In genomic region chr6:86820690-86821089, GRCm38 (mm10) we compare ENCODE assay signal across 10 mouse cellular contexts. TPM values are rescaled to one million over a fixed set of nuclear protein-coding genes. Genes with fewer than 3 reads are reported as not detected.
DNase-seq lines count a peak whose midpoint lies in the region; TF ChIP-seq lines count a peak whose summit lies in the region.
"Had no signal": no experiment of that assay in that cellular context is flagged by ENCODE, and none has a peak within 500 bp of the region (broad histone marks: within the 10 kb centered on the region; RNA-seq: fewer than 3 reads in every experiment).

No protein-coding gene starts in this region.

- no peak overlapping the region for H3K27ac ChIP-seq in gastrocnemius, adult 2 months
- no peak overlapping the region for H3K27ac ChIP-seq in bone marrow, adult 2 months (ENCODE audit: control insufficient read depth, insufficient read depth, low read depth, low read length, poor library complexity)
- H3K27ac ChIP-seq: hindbrain, embryonic 12.5 days; neural tube, embryonic 15.5 days had no signal

- TF ChIP-seq POLR2A in bone marrow, adult 2 months (IDR thresholded peaks at IDR 0.05; ENCODE audit: borderline replicate concordance, control insufficient read depth, low read depth, low read length): no peak

- peak; percentile 54 for TF ChIP-seq CTCF in gastrocnemius, adult 2 months (IDR thresholded peaks at IDR 0.05)
- TF ChIP-seq CTCF in bone marrow, adult 2 months (IDR thresholded peaks at IDR 0.05; ENCODE audit: control insufficient read depth, insufficient read depth, low read length): peak; percentile 49

- WGBS in bone marrow, adult 2 months: 55% methylated on average over 7 of the region's 7 CpGs

- DNase-seq in gastrocnemius, adult 2 months: no peak
- DNase-seq in gastrocnemius, adult 8-10 months (ENCODE audit: low spot score in 2 of 2): no peak
- DNase-seq in B cell, adult 2 months: peak; percentile 58 to 61
- peak; percentile 45 for DNase-seq in mesoderm, embryonic 11.5 days (ENCODE audit: low read depth, low spot score)
- no peak for DNase-seq in MN1 (ENCODE audit: low spot score)
- no peak for DNase-seq in left cerebral cortex, postnatal 36 days (ENCODE audit: low spot score in 2 of 2)
- DNase-seq in layer of hippocampus, adult 18-20 months (ENCODE audit: low spot score in 2 of 2): no peak

- intact Hi-C loops in gastrocnemius, adult 2 months (cut with DNase I): no loop called here
- intact Hi-C loops in left cerebral cortex, postnatal 36 days (cut with DNase I): no loop called here

- H3K4me1 ChIP-seq in bone marrow, adult 2 months (ENCODE audit: control insufficient read depth, insufficient read depth, low read length): no peaks in the 10 kb centered on the region; the same call in 1 of the 2 replicates

- H3K4me3 ChIP-seq in gastrocnemius, adult 2 months: no peak overlapping the region
- no peak overlapping the region for H3K4me3 ChIP-seq in bone marrow, adult 2 months (replicated peaks; ENCODE audit: control insufficient read depth, low read depth, low read length)
- H3K4me3 ChIP-seq: hindbrain, embryonic 12.5 days; neural tube, embryonic 15.5 days had no signal

RNA-seq across cellular contexts. Expression of gene Anxa4, which starts 27.3 kb away (rescaled TPM):
- 10 to 100 TPM; 18.7 to 21.4 TPM for total RNA-seq in gastrocnemius, adult 2 months (2021)
- total RNA-seq in gastrocnemius, adult 8-10 months (2022): 10 to 100 TPM; 14.2 to 26.6 (median 21.2) TPM
- 3.7 and 9.0 TPM in 2 replicates for polyA plus RNA-seq in bone marrow, adult 2 months (2011; ENCODE audit: insufficient read depth, insufficient read length, low replicate concordance, missing spikeins)
- 1 to 10 TPM; 4.6 to 6.3 TPM for total RNA-seq in left cerebral cortex, postnatal 36 days (2021)
- 1 to 10 TPM; 6.7 to 7.2 TPM for total RNA-seq in layer of hippocampus, adult 18-20 months (2021)

RNA-seq across cellular contexts. Expression of gene Aak1, which starts 28.6 kb away (rescaled TPM):
- 10 to 100 TPM; 32.0 to 44.5 TPM for total RNA-seq in gastrocnemius, adult 2 months (2021)
- 10 to 100 TPM; 33.1 to 53.8 (median 37.8) TPM for total RNA-seq in gastrocnemius, adult 8-10 months (2022)
- polyA plus RNA-seq in bone marrow, adult 2 months (2011; ENCODE audit: insufficient read depth, insufficient read length, low replicate concordance, missing spikeins): 11.6 and 16.9 TPM in 2 replicates
- total RNA-seq in left cerebral cortex, postnatal 36 days (2021): 100 to 1,000 TPM; 399 to 437 TPM
- total RNA-seq in layer of hippocampus, adult 18-20 months (2021): 100 to 1,000 TPM; 414 to 457 TPM

Comparison
In these comparisons a context has a peak if more than half of its experiments do, and no peak if none do; other contexts are left out.
1. DNase-seq: peak in B cell, adult 2 months (2 of 2) and mesoderm, embryonic 11.5 days (single experiment); none in gastrocnemius, adult 2 months (single experiment), gastrocnemius, adult 8-10 months (0 of 2), MN1 (single experiment), left cerebral cortex, postnatal 36 days (0 of 2) and layer of hippocampus, adult 18-20 months (0 of 2).
2. RNA of gene Aak1, which starts 28.6 kb away (total RNA-seq): 414 to 457 TPM in layer of hippocampus, adult 18-20 months and 399 to 437 TPM in left cerebral cortex, postnatal 36 days; 32.0 to 44.5 TPM in gastrocnemius, adult 2 months and 33.1 to 53.8 TPM in gastrocnemius, adult 8-10 months; every median in the first group is over 4 times any median in the second.